Mouse (Mus musculus): ENCODE measurements at regions not wholly inside any gene's neighbourhood (a gene's known extent, or its start where the extent isn't known, plus 50 kb on each side); places are given as distances from the start of the nearest gene placed in this dataset.

DNA sequence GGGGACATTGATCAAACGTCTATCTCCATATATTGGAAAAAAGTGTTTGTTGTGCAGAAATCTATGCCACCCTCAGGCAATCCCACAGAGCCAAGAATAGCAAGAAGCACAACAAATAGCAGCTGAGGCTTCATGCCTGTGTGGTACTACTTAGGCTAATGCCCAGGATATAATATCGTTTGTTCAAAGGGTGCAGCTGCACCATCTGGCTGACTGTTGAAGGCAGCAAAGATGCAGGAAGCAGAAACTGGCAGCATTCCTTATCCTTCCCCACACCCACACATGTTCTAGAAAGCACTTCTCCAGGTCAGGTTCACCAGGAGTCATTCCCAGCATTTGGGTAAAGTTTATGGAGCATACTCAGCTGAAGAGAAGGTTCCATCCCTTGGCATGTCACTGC is 158.1 kb upstream of the Ccn2 start:
- DNase-seq (ENCODE audit: low spot score in 2 of 2): no peak

DNA sequence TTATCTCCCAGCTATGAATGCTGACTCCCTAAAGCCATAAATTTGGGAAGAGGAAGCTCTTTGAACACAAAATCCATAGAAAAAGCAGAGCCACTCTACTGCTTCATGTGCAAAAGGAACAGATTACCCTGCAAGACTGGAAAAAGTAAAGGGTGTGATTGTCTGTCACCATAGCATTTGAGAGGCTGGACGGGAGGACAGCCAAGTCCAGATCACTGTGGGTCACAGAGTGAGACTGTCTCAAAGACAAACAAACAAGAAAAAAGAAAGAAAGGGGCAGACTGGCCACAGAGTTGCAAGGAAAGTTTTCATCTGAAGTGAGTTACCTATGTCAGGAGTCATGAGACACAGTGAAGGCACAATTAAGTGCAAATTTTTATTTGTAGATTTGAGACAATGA is 150.7 kb upstream of the Ccn2 start:
- no peak for DNase-seq (ENCODE audit: low spot score in 2 of 2)

DNA sequence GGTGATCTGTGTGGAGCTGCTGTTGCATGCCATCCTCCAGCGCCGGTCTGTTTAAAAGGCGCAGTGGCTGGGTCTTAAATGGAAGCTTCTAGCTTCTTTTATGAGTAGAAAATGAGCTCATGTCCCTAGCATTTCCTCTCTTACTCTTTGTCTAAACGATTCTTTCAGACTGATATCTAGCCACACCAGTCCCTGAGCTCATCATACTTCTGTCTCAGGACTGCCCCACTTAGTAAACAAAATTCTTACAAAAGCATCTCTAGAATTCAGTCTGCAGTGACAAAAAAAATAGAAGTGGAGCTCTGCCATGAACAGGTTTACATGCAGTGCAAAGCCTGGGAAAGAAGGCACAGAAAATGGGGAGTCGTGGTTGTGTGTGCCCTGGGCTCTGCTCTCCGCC is 150.2 kb upstream of the Ccn2 start:
- no peak for DNase-seq (ENCODE audit: low spot score in 2 of 2)

DNA sequence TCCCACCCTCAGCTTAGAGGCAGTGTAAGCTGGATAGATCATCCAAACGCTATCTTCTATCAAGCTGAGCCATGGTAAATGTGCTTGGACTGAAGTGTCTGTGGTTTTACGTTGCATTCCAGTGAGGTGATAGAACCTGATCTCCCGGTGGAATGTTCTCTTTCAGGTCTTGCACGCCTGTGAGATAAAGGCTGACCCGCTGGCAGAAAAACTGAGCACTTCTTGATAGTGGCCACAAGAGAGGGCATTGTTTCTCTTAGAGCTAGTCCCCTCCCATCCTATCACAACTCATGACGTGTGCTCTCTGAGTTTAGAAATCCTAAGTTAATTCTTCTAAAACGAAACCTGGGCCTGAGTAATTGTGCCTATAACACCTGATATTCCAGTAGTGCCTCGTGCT is 149.1 kb upstream of the Ccn2 start:
- no peak for DNase-seq (ENCODE audit: low spot score in 2 of 2)

DNA sequence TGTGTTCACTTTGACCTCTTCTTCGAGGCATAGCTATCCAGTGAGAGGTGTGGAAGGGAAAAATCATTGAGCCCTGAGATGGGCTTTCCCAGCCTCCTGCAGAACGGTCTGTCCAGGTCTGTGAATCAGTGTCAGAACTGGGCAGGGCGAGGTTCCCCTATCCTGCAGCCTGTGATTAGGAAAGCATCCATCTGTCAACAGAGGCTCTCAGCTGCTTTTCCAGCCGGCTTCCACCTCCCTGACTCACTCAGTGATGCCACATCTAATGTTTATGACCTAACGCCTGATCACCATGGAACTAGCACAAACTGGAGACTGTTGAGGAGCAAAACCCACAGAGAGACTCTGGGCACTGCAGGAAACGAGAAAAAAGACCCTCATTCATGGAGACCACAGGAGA is 148.1 kb upstream of the Ccn2 start:
- DNase-seq (ENCODE audit: low spot score in 2 of 2): no peak

DNA sequence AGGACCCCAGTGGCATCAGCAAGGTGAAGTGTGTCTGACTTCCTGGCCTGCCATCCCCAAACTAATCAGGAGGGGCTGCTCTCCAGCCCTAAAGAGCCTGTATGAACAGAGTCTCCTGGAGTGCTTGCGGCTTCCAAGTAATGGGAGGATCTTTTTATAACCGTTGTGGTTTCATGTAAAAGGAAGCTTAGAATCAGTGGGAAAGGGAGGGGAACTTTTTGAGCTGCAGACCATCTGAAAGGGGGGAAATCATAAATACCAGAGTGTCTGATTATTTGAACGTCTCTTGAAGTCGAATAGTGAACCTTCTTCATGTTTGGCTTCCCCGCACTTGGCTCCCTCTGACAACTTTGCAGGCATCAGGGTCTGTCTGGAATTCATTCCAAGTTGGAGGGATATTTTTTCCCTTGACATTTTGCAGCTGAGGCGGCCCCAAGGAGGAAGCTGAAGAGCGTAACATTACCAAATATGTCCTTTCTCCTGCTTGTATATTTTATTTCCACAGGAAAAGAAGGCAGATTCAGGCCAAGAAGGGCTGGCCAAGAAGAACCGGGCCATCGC is 147.2 kb upstream of the Ccn2 start:
- DNase-seq (ENCODE audit: low spot score in 2 of 2): no peak

DNA sequence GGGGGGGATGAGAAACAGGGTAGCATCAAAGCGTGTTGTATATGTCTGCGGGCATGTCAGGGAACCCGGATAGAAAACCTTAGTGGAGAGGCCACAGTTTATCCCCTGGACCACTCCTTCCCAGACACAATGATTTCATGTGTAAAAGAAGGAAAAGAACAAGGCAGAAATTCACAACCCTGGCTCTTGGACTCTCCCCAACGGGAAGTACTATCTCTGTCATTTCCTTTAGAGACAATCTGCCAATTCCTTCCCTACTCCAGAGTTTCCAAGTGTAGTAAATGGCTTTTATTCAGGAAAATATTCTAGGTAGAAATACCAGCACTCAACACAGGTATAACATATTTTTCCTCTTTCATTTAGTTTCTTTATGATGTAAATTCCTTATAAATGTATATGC is 141.7 kb upstream of the Ccn2 start:
- DNase-seq (ENCODE audit: low spot score in 2 of 2): no peak

DNA sequence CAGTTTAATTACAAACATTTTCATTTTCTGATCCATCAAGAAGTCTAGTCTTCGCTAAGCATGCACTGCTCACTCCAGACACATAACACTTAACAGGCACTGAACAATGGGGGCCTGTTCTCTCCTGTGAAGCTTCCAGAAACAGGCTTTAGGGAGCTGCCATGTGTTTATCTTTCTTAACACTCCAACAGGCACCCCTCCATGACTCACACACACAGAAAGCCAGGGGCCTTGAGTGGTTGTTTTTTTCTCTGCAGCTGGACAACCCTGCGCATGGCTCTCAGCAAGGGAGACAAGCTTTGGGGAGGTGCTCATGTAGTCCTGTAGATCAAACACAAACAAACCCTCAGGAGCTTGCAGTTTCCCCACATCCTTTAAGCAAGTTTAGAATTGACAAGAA is 136.6 kb upstream of the Ccn2 start:
- no peak for DNase-seq (ENCODE audit: low spot score in 2 of 2)

DNA sequence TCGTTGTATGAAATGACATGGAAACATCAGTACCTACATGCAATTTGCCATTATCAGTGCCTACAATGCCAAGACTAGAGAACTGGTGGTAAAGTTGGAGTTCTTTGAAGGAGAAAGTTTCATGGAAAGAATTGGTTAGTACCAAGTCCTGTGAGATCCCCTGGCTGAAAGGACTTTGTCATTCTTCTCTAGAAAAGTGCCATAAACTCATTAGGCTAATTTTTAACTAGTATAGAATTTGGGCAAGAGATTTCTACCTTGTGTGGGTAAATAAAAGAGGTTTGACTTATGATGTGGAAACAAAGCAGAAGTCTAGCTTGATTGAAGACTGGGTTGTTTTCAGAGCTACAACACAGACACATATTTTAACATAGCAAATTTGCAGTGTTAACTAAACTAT is 131.4 kb upstream of the Ccn2 start:
- no peak for DNase-seq (ENCODE audit: low spot score in 2 of 2)

DNA sequence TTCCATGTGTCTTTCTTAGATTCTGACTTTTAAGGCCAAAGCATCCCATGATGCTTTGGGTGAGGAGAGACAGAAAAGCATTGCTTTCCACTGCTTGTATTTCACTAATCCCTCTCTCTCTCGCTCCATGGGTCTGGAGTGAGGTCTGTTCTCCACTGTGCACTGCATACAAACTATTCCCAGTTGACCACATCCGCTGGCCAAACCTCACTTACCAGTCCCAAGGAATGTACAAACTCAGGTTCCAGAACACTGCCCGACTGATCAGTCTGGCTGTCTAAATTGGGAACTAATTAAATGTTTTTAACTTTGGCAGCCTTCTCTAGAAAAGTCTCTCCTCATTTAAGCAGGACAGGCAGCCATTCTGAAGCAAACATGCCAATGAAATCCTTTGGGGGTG is 130.9 kb upstream of the Ccn2 start:
- no peak for DNase-seq (ENCODE audit: low spot score in 2 of 2)

DNA sequence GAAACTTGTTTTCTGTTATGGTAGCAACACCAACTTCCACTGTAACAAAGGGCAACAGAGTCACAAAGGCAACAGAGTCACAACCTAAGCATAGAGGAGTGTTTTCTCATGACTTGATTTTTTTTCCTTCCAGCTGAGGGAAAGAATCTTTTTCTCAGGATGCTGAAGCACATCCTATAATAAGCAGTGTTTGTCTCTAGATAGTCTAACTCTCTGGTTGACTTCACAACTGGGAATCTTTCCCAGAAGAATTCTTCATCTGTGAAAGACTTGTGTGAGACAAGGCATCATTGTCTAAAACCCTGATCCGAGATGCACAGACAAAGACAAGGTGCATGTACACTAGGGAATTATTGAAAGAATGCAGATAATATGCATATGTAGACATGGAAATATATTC is 125.5 kb upstream of the Ccn2 start:
- no peak for DNase-seq (ENCODE audit: low spot score in 2 of 2)

DNA sequence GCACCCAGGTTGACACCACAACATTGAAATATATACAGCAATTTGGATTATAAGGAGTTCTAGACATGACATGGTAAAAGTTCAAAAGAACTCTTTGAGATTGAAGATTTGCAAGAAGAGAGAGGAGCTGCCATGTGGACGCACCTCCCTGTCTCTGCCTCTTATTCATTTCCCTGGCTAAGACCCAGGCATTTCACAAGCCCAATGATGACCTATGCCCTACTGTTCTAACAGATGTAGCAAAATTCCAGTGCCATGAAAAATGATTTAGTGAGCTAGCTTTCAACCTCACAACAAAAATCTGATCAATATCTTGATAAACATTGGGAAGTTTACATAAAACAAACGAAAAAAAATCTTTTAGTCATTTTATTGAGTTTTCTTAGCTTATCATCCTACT is 123.7 kb upstream of the Ccn2 start:
- no peak for DNase-seq (ENCODE audit: low spot score in 2 of 2)

DNA sequence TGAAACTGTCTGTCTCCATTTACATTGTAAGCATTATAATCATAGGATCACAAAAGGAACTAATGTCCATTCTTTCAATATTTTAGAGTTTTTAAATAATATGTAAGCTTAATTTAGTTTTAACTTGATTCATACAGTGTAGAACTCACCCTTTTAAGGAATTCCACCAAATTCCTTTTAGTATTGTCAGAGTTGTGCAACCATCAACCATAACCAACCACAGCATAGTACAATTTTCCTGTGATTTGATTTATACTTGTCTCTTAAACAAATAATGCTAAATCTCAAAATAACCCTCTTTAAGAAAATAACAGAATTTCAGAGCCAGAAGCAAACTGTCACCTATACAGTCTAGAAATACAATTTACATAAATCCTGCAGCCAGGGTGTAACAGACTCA is 119.0 kb upstream of the Ccn2 start:
- DNase-seq (ENCODE audit: low spot score in 2 of 2): no peak

DNA sequence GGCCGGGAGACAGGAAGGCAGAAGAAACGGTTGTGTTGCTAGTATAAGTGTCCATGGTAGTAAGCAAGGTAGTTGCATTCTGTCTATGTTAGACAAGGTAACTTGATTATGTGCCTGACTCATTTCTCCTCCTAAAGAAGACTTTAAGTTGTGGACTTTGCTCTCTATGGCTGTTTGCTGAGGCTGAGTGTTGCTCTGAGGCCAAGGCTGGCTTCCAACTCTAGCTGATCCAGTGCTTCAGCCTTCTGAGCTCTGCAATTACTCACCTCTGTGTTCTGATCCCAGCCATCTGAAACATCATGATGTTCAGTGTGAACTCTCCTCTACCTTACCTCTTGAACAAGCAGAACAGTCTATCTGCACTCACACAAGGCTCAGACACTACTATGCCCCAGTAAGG is 116.7 kb upstream of the Ccn2 start:
- no peak for DNase-seq (ENCODE audit: low spot score in 2 of 2)

DNA sequence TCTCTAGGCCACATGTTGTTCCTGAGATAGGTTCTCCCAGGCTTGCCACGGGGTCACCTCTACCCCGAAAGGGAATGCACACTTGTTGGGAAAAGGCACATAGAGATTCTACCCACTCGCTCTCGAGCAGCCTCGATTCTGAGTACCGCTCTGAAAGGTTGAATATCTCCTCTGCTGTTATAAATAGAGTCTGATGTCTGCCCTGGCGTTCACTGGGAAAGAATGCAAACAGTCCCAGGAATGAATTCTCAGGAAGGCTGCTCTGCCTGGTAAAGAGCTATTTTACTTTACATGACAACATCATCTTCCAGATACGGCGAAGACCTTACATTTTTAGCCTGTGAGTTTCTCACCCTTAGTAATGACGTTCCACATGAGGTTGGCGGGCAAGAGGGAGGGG is 116.1 kb upstream of the Ccn2 start:
- no peak for DNase-seq (ENCODE audit: low spot score in 2 of 2)

DNA sequence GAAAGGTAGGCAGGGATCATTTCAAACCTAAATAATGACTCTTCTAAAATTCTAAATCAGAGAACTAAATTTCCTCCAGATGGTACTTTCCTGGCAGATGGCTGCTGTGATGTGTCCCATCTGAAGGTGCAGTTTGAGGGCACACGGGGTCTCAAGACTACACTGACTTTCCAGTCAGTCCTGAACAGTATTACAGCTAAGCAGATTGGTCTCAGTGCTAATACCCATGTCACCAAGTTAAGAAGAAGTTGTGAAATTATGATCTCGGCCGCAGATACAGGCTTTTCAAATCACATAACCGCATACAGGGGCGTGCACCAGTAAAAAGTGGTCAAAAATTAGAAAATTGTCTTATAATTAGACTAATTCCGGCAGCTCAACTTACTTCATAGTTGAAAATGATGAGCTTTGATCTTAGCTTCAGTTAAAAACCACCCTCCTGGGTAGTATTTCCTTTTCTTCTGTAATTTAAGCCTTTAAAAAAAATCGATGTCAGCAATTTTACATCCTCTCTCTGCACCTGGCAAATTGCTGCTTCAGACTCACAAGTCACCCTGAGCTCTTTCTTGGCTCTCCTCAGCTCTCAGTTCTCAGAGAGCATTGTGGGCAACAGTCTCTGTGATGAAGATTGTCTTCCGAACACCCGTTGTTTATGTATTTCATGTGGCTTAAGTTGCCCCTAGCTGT is 113.2 kb upstream of the Ccn2 start:
- DNase-seq (ENCODE audit: low spot score in 2 of 2): no peak

DNA sequence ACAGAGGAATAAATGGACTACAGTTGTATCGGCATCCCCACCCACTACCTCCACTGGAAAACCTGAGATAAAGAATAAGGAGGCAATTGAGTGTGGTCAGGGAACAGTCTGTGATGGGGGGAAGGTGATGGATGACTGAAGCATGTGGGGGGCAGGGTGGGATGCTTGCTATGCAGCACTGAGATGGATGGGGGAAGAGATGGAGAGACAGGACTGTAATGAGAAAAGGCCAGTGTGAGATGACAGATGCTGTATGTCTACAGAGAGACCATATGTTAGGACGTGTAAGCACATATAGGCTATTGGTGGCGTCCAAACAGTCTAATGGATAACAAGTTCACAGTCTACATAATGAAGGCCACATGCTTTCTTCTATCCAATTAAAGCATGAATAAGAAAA is 112.2 kb upstream of the Ccn2 start:
- no peak for DNase-seq (ENCODE audit: low spot score in 2 of 2)

DNA sequence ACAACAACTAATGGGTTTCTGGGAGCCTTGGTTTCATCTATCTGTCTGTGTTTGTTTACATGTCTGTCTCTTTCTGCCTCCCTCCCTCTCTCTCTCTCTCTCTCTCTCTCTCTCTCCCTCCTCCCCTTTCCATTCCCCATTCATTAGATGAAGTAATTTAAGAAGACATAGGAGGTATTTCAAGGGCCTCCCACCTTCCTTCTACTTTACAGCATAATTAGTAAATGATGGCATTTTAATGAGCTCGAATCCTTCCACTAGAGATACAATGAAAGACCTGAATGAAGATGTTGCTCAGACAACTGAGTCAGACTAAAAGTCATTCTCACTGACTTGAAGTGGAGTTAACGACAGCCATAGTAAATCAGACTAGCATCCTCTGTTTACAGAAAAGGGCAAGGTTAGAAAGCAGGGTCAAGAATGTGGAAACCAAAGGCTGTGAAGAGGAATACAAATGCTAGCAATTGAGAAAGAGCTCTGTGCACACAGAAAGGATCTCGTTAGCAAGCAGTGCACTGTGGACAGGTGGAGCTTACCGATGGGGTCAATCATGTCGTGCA is 111.1 kb upstream of the Ccn2 start:
- no peak for DNase-seq (ENCODE audit: low spot score in 2 of 2)

DNA sequence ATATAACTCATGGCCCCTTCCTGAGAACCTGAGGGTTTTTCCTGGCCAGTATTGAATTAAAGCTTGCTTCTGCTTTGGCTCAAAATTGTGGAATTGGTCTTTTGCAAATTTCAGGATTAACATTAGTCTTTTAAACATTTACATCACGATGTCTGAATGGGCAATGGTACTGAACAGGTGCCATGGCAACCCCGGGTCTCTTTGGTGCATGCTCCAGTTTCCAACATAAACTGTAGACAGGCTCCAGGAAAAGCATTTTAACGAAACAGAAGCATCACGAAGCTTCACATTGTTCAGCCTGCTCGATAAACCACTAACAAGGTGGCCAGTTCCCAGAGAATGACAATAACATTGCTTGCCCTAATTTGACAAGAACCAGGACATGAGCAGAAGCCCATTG is 109.8 kb upstream of the Ccn2 start:
- no peak for DNase-seq (ENCODE audit: low spot score in 2 of 2)

DNA sequence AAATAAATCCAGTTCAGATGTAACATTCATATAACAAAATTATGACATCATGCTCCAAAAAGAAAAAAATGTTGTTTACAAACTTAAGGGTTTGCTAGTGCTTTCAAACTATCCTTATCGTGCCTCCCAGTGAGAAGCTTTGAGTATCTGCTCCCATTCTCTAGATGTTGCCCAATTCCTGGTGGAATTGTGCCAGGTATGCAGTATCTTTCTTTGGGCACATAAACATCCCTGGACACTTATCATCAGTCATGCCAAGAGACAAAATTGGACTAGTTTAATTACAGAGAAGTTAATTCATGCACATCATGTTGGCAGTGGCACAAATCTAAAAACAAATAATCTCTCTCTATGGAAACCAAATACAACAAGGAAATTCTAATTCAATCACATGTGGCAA is 109.0 kb upstream of the Ccn2 start:
- DNase-seq (ENCODE audit: low spot score in 2 of 2): no peak

DNA sequence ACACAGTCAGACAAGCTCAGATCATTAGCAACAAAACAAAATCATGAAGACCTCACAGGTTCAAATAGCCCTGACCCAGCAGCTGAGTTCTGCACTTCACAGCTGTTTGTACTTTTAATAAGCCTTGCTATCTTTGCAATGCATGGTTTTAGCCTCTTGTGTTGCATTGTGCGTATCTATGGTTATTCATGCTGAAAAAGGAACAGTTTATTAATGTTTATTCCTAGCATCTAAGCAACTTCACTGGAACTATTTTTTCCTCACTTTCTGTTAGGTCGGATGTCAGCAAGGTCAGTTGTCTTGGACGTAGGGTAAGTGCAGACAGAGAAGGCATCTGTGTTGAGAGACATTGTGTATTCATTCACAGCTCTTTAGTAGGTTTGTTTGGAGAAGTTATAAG is 107.3 kb upstream of the Ccn2 start:
- no peak for DNase-seq (ENCODE audit: low spot score in 2 of 2)

DNA sequence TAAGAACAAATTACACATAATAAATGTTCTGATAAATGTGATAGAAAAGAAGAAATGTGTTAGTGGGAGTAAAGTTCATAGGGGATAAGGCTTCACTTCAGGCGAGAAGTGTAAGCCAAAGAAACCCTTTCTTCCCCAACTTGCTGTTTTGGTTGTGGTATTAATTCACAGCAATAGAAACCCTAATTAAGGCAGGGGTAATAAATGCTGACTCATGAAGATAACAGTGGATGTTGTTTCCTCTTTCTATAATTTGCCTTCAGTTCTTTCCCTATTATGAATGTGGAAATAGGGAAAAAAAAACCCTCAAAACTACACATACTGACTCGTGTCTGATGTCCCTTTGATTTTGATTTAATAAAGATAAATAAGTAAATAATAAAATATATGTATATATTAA is 104.8 kb upstream of the Ccn2 start:
- DNase-seq (ENCODE audit: low spot score in 2 of 2): no peak

DNA sequence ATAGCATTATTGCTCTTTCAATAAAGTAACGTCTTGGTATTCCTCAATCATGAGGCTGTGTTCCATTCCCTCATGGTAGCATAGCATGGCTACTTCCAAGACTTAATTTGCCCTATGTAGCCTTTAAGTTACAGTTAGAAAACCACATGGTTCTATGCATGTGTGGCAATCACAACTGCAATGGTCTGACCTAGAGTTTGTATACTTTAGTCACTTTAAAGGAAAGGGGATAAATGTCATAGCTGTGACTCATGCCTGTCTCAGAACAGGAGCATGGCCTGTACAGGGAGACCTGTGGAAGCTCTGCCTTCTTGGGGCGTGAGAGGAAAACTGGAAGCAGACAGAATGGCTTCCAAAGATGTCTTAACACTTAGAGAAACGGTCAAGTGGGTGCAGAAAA is 103.4 kb upstream of the Ccn2 start:
- DNase-seq (ENCODE audit: low spot score in 2 of 2): no peak

DNA sequence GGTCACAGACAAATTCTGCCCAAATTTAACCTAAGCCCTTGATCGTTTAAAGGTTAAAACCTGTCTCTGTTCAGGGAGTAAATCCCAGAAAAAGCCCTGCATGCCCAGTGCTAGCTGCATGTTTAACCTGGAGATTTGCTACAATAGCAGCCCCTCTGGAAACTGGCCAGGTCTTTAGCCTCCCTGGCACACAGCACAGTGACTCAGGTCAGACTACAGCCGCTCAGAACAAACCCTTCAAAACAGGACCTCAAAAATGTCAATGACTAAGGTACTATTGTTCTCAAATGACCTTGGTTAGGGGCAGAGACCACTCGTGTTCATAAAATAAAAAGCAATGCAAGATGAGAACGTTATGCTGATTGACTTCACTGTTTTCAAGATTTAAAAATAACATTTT is 101.8 kb upstream of the Ccn2 start:
- DNase-seq (ENCODE audit: low spot score in 2 of 2): no peak
